Mouse (Mus musculus) liver, postnatal 0 days (tissue): ENCODE results near the gene Slc12a3. TPM values are rescaled to one million over a fixed set of nuclear protein-coding genes. Genes with fewer than 3 reads are reported as not detected.

Source experiments
- ATAC-seq: fragments of 200-750 bp; cut with Nextera tagmentation; 2 replicates; pipeline ENCODE4 v1.8.0; 2017; ENCODE audit warnings: mild to moderate bottlenecking, moderate library complexity
- DNase-seq: peaks from one replicate; pipeline ENCODE4 v3.0.0-alpha.2; 2016
- H3K27ac ChIP-seq: fragments of 300-500 bp; sonication (generic); 2 replicates; pipeline ENCODE4 v1.5.1; 2014; ENCODE audit warnings: antibody characterized with exemption, moderate library complexity, mild to moderate bottlenecking, low read depth
- H3K27me3 ChIP-seq: fragments of 300-500 bp; sonication (generic); 2 replicates; pipeline ENCODE4 v1.6.1; 2014; ENCODE audit warnings: low read length, control low read depth, mixed read lengths; ENCODE audit not compliant: insufficient read depth
- H3K36me3 ChIP-seq: fragments of 300-500 bp; sonication (generic); replicated peaks from 2 replicates; pipeline ENCODE4 v1.6.1; 2014; ENCODE audit warnings: mild to moderate bottlenecking, control low read depth, low read length, moderate library complexity, mixed read lengths; ENCODE audit not compliant: insufficient read depth
- H3K4me1 ChIP-seq: fragments of 300-500 bp; sonication (generic); 2 replicates; pipeline ENCODE4 v1.6.1; 2014; ENCODE audit warnings: antibody characterized with exemption, mild to moderate bottlenecking, control low read depth; ENCODE audit not compliant: insufficient read depth
- H3K4me2 ChIP-seq: fragments of 300-500 bp; sonication (generic); 2 replicates; pipeline ENCODE4 v1.6.1; 2014; ENCODE audit warnings: low read depth, mild to moderate bottlenecking, low read length, moderate library complexity, mixed read lengths
- H3K4me3 ChIP-seq: fragments of 300-500 bp; sonication (generic); 2 replicates; pipeline ENCODE4 v1.5.1; 2014; ENCODE audit warnings: low read depth, low read length
- H3K9ac ChIP-seq: fragments of 300-500 bp; sonication (generic); replicated peaks from 2 replicates; pipeline ENCODE4 v1.6.1; 2014; ENCODE audit warnings: mild to moderate bottlenecking, moderate library complexity
- H3K9me3 ChIP-seq: fragments of 300-500 bp; sonication (generic); 2 replicates; pipeline ENCODE4 v1.6.1; 2016; ENCODE audit warnings: mild to moderate bottlenecking, control low read depth, low read length, mixed read lengths
- CTCF ChIP-seq: sonication (generic); IDR thresholded peaks from 2 replicates; pipeline ENCODE4 v1.5.1; 2016; ENCODE audit warnings: antibody characterized with exemption, low read depth
- EP300 ChIP-seq: IDR thresholded peaks from 2 replicates; pipeline ENCODE4 v1.6.1; 2016; ENCODE audit warnings: antibody characterized with exemption, low read depth, mild to moderate bottlenecking
- WGBS: fragments of 180-500 bp; shearing (Covaris S2); extraction: QIAGEN DNeasy Blood & Tissue Kit; methylation state at CpG from one replicate; pipeline ENCODE4 v1.1.7; 2014; ENCODE audit not compliant: insufficient replicate concordance; 5-methylcytosine and 5-hydroxymethylcytosine counted together
- polyA plus RNA-seq: library from polyadenylated mRNA; unstranded; fragments of >200 nt; fragmentation: Nextera tagmentation; extraction: Ambion mirVana; gene quantifications from 2 replicates; pipeline ENCODE4 v1.2.1, GENCODE M21; 2015

Slc12a3 gene
- polyA plus RNA-seq, 1 experiment from 2014 or later: 1.4 TPM

GRCm38 (mm10) chr8:94323041-94323440 lies 6.0 kb upstream of the Slc12a3 start:
- peaks cover 4% of the 10 kb centered on the region; the same call in 1 of the 2 replicates for H3K4me1 ChIP-seq
- H3K4me2 ChIP-seq: no peak overlapping the region
- DNase-seq (no peak), ATAC-seq (no peak)
- TF ChIP-seq EP300 (no peak), CTCF (no peak)
- no peak overlapping the region for H3K9ac ChIP-seq
- 70% methylated on average over 6 of the region's 6 CpGs for WGBS
- H3K27ac ChIP-seq: no peak overlapping the region
- no peaks in the 10 kb centered on the region for H3K9me3 ChIP-seq
- H3K4me3 ChIP-seq: no peak overlapping the region
- no peaks in the 10 kb centered on the region for H3K27me3 ChIP-seq
- no peaks in the 10 kb centered on the region for H3K36me3 ChIP-seq

DNA sequence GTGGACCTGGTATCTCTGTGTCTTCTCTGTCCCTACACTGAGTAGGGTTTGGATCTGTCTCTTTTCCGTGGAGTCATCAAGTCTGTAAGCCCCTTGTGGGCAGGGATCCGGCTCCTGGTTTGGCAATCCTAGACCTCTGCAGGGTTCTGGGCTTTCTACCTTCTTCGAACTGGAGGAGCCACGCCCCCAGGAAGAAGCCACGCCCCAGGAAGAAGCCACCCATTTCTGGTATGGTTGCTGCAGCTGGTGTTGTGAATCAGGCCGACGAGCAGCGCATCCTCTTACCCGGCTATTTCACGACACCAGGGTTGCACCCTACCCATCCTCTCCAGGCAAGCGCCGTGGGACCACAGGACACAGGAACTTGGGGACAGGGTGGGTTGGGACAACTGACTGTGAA lies 4.9 kb upstream of the Slc12a3 start:
- TF ChIP-seq CTCF (no peak), EP300 (no peak)
- Histone ChIP-seq H3K4me2 (no peak overlapping the region), H3K9me3 (no peaks in the 10 kb centered on the region), H3K27me3 (no peaks in the 10 kb centered on the region), H3K27ac (no peak overlapping the region), H3K9ac (no peak overlapping the region), H3K36me3 (no peaks in the 10 kb centered on the region), H3K4me1 (peaks cover 4% of the 10 kb centered on the region; the same call in 1 of the 2 replicates), H3K4me3 (no peak overlapping the region)
- ATAC-seq: no peak
- 41% methylated on average over 12 of the region's 12 CpGs for WGBS
- peak; percentile 45 for DNase-seq

DNA sequence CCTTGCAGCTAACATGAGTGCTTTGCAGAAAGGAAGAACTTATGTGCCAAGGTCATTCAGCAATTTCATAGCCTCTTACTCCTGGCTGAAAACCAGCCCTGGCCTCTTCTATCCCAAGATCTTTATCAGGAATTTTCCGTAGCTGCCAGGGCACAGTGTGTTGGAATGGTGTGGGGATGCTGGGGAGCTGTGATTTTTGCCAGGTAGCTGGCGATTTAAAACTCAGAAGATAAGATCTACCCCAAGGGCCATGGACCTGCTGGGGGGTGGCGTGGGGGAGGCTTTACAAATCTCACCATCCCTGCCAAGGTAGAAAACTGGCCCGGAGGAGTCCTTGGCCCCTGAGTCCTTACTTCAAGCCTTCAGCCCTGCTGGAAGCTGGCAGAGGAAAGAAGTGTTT lies 3.0 kb upstream of the Slc12a3 start:
- no peaks in the 10 kb centered on the region for H3K27me3 ChIP-seq
- H3K4me3 ChIP-seq: no peak overlapping the region
- ATAC-seq: no peak
- no peak for DNase-seq
- TF ChIP-seq EP300: no peak
- no peak for TF ChIP-seq CTCF
- no peak overlapping the region for H3K4me2 ChIP-seq
- no peak overlapping the region for H3K9ac ChIP-seq
- 50% methylated on average over 4 of the region's 4 CpGs for WGBS
- H3K27ac ChIP-seq: no peak overlapping the region
- no peaks in the 10 kb centered on the region for H3K9me3 ChIP-seq
- H3K4me1 ChIP-seq: peaks cover 4% of the 10 kb centered on the region; the same call in 1 of the 2 replicates
- H3K36me3 ChIP-seq: no peaks in the 10 kb centered on the region

GRCm38 (mm10) chr8:94330733-94331132 lies 1.7 kb downstream of the Slc12a3 start:
- peak; percentile 77 for DNase-seq
- Histone ChIP-seq H3K27me3 (no peaks in the 10 kb centered on the region), H3K9ac (no peak overlapping the region), H3K4me3 (no peak overlapping the region), H3K4me1 (no peaks in the 10 kb centered on the region), H3K27ac (no peak overlapping the region), H3K36me3 (no peaks in the 10 kb centered on the region), H3K4me2 (no peak overlapping the region), H3K9me3 (no peaks in the 10 kb centered on the region)
- TF ChIP-seq EP300 (no peak), CTCF (peak; percentile 96)
- ATAC-seq: peak; percentile 41; the same call in 1 of the 2 replicates
- WGBS: 27% methylated on average over 4 of the region's 4 CpGs

GRCm38 (mm10) chr8:94333345-94333744 lies 4.3 kb downstream of the Slc12a3 start:
- TF ChIP-seq CTCF: peak; percentile 62
- no peak for TF ChIP-seq EP300
- no peaks in the 10 kb centered on the region for H3K27me3 ChIP-seq
- H3K27ac ChIP-seq: no peak overlapping the region
- H3K4me3 ChIP-seq: no peak overlapping the region
- no peak overlapping the region for H3K9ac ChIP-seq
- no peaks in the 10 kb centered on the region for H3K9me3 ChIP-seq
- no peaks in the 10 kb centered on the region for H3K4me1 ChIP-seq
- DNase-seq (peak; percentile 53), ATAC-seq (0 out of 2 replicates have a peak, but pooled peaks have one; percentile 37)
- WGBS: 46% methylated on average over 5 of the region's 5 CpGs
- no peaks in the 10 kb centered on the region for H3K36me3 ChIP-seq
- H3K4me2 ChIP-seq: no peak overlapping the region

DNA sequence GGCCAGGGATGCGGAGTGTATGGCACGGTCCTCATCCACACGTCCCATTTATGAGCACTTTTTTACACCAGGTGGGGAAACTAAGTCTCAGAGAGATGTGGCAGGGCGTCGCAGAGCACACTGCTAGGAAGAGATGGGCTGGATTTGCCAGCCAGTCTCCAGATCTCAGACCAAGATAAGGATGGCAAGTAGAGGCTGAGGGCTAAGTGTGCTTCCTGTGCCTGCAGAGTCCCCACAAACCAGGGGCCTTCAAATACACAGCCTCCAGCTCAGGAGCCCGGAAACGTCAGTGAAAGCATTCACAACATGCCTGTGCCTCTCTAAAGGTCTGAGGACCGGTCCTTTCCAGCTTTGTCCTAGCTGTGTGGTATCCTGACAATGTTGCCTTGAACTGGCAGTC lies 8.6 kb downstream of the Slc12a3 start:
- Histone ChIP-seq H3K4me2 (no peak overlapping the region), H3K4me3 (no peak overlapping the region), H3K9me3 (no peaks in the 10 kb centered on the region), H3K27ac (no peak overlapping the region), H3K27me3 (no peaks in the 10 kb centered on the region), H3K4me1 (no peaks in the 10 kb centered on the region), H3K9ac (no peak overlapping the region), H3K36me3 (no peaks in the 10 kb centered on the region)
- no peak for ATAC-seq
- no peak for TF ChIP-seq EP300
- TF ChIP-seq CTCF: no peak
- DNase-seq: no peak
- 61% methylated on average over 8 of the region's 8 CpGs for WGBS

DNA sequence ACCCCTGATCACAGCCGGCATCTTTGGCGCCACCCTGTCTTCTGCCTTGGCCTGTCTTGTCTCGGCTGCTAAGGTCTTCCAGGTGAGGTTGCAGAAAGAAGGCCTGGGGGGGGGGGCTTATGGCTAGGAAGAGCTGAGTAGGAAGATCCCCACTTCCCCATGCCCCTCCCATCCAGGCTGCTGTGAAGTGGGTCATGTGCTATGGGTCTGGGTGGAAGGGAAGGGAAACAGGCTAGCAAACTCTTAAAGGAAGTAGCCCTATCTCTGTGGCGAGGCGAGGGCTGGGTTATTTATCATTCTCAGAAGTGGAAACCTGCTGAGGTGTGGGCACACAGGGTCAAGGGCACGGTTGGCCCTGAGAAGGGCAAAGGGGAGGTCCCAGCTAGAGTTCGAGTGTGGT lies 11.8 kb downstream of the Slc12a3 start:
- no peak for ATAC-seq
- Histone ChIP-seq H3K4me3 (no peak overlapping the region), H3K27ac (no peak overlapping the region), H3K27me3 (no peaks in the 10 kb centered on the region), H3K9ac (no peak overlapping the region), H3K9me3 (no peaks in the 10 kb centered on the region), H3K4me1 (peaks cover 18% of the 10 kb centered on the region), H3K4me2 (no peak overlapping the region), H3K36me3 (no peaks in the 10 kb centered on the region)
- WGBS: 55% methylated on average over 7 of the region's 7 CpGs
- no peak for DNase-seq
- TF ChIP-seq CTCF: no peak
- TF ChIP-seq EP300: no peak
